Comparison of ENCODE assay signal across 29 mouse cellular contexts in the genomic region with DNA sequence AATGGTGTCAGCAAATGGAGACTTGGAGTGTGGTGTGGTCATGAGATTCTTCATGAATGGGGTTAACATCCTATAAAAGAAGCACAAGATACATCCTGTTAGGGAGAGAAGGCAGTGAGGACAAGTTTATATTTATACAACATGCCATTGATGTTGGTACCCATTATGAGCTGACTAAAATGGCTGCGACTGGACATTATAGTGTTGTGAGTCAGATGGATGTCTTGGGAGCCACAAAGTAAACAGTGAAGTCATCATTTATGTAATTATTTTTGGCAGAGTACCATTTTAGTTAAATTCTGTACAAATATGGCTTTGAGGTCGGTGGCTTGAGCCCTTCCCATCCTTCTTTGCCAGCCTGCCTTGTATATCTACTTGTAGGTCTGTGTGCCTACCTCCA. TPM values are rescaled to one million over a fixed set of nuclear protein-coding genes. Genes with fewer than 3 reads are reported as not detected.
DNase-seq lines count a peak whose midpoint lies in the region; ATAC-seq lines count a peak whose summit lies in the region.
"Had no signal": no experiment of that assay in that cellular context is flagged by ENCODE, and none has a peak within 500 bp of the region (broad histone marks: within the 10 kb centered on the region; RNA-seq: fewer than 3 reads in every experiment).

No protein-coding gene starts in this region.

- H3K4me3 ChIP-seq in lung, embryonic 16.5 days (ENCODE audit: low read length) = no peak overlapping the region
- H3K4me3 ChIP-seq: embryonic facial prominence, embryonic 12.5 days; embryonic facial prominence, embryonic 15.5 days; gastrocnemius, adult 2 months; heart, embryonic 12.5 days; heart, embryonic 15.5 days; hindbrain, embryonic 10.5 days; hindbrain, embryonic 13.5 days had no signal

- no peaks in the 10 kb centered on the region for H3K27me3 ChIP-seq in lung, embryonic 16.5 days (ENCODE audit: control insufficient read depth, insufficient read depth, low read depth, low read length)
- H3K27me3 ChIP-seq: embryonic facial prominence, embryonic 12.5 days; embryonic facial prominence, embryonic 15.5 days; heart, embryonic 12.5 days; heart, embryonic 15.5 days; hindbrain, embryonic 13.5 days had no signal

- H3K9ac ChIP-seq in lung, embryonic 16.5 days (ENCODE audit: low read length) = no peak overlapping the region
- H3K9ac ChIP-seq: embryonic facial prominence, embryonic 12.5 days; embryonic facial prominence, embryonic 15.5 days; forebrain, postnatal 0 days; heart, embryonic 12.5 days; heart, embryonic 15.5 days; hindbrain, embryonic 13.5 days had no signal

- no peak overlapping the region for H3K4me2 ChIP-seq in lung, embryonic 16.5 days (ENCODE audit: low read depth, low read length)
- H3K4me2 ChIP-seq: embryonic facial prominence, embryonic 12.5 days; embryonic facial prominence, embryonic 15.5 days; heart, embryonic 12.5 days; heart, embryonic 15.5 days; hindbrain, embryonic 13.5 days had no signal

- H3K36me3 ChIP-seq in lung, embryonic 16.5 days (ENCODE audit: control insufficient read depth, insufficient read depth, low read length) = no peaks in the 10 kb centered on the region
- H3K36me3 ChIP-seq: embryonic facial prominence, embryonic 12.5 days; embryonic facial prominence, embryonic 15.5 days; heart, embryonic 12.5 days; heart, embryonic 15.5 days; hindbrain, embryonic 10.5 days; hindbrain, embryonic 13.5 days had no signal

- H3K27ac ChIP-seq in lung, embryonic 16.5 days (ENCODE audit: low read length) = no peak overlapping the region
- H3K27ac ChIP-seq: embryonic facial prominence, embryonic 12.5 days; embryonic facial prominence, embryonic 15.5 days; gastrocnemius, adult 2 months; hindbrain, embryonic 10.5 days; hindbrain, embryonic 13.5 days had no signal

- 30% methylated on average over 2 of the region's 2 CpGs for WGBS in lung, embryonic 16.5 days

- peak; percentile 78 for ATAC-seq in lung, embryonic 16.5 days (ENCODE audit: low read depth)
- ATAC-seq: activated CD4-positive, CD25-positive, alpha-beta regulatory T cell, adult 4 months; CD4-positive, CD25-positive, alpha-beta regulatory T cell, adult 4 months; forebrain, embryonic 14.5 days; forebrain, postnatal 0 days; hindbrain, embryonic 16.5 days had no signal

- H3K4me1 ChIP-seq in lung, embryonic 16.5 days (replicated peaks; ENCODE audit: control insufficient read depth, insufficient read depth, low read length) = no peaks in the 10 kb centered on the region
- H3K4me1 ChIP-seq: embryonic facial prominence, embryonic 15.5 days had no signal

- H3K9me3 ChIP-seq in lung, embryonic 16.5 days (ENCODE audit: control insufficient read depth, low read length) = no peaks in the 10 kb centered on the region
- H3K9me3 ChIP-seq: embryonic facial prominence, embryonic 12.5 days; embryonic facial prominence, embryonic 15.5 days; heart, embryonic 12.5 days; heart, embryonic 15.5 days; hindbrain, embryonic 10.5 days; hindbrain, embryonic 13.5 days had no signal

- DNase-seq in lung, adult 18-20 months = no peak
- peak; percentile 28 for DNase-seq in 3134 (ENCODE audit: extremely low read depth, insufficient read length, low spot score)
- peak; percentile 76 for DNase-seq in 3T3-L1 (ENCODE audit: low read depth, low spot score)
- no peak for DNase-seq in embryo, embryonic 11 days
- DNase-seq in gastrocnemius, postnatal 25 days = no peak
- DNase-seq: adrenal gland, adult 8-10 months; adrenal gland, postnatal 36 days; B cell, adult 2 months; cerebellum, adult 18-20 months; cerebellum, adult 9-10 months; cerebellum, postnatal 14 days; forebrain, postnatal 0 days; gastrocnemius, adult 2 months; gastrocnemius, postnatal 14 days; heart, adult 18-20 months; heart, postnatal 10 days; heart, postnatal 36 days had no signal

RNA-seq across cellular contexts. Expression of a gene that starts 31.8 kb away (rescaled TPM):
- polyA plus RNA-seq in lung, embryonic 16.5 days (2015; fragmentation: Nextera tagmentation; extraction: Ambion mirVana) = 18.1 and 19.0 TPM in 2 replicates
- 1 to 10 TPM; 5.8 to 6.6 TPM for total RNA-seq in gastrocnemius, postnatal 25 days (2021)
- total RNA-seq: MEL had no signal

Comparison
In these comparisons a context has a peak if more than half of its experiments do, and no peak if none do; other contexts are left out.
1. DNase-seq: peak in 3134 (single experiment) and 3T3-L1 (single experiment); none in lung, adult 18-20 months (0 of 2), embryo, embryonic 11 days (single experiment) and gastrocnemius, postnatal 25 days (single experiment).